Mouse (Mus musculus): Measurements from ENCODE around the gene Myo5c.

DNA sequence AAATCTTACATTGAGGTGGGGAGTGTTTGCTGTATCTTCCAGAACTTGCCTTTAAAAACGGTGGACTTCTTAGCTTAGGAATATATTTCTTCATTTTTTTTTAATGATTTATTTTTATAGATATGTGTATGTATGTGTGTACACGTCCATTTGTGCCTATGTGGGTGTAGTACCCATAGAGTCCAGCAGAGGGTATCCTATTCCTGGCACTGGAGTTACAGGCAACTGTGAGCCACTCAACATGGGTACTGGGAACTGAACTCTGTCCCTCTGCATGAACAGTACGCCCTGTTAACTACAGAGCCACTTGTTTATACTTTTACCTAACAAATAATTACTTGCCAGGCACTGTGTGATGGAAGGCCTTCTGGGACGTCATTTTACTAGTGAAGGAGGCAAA, 27.8 kb downstream of the Myo5c start:
- no peak for TF ChIP-seq CTCF (IDR thresholded peaks at IDR 0.05; ENCODE audit: extremely low read depth, insufficient read depth, insufficient read length, insufficient replicate concordance)
- no peak for TF ChIP-seq POLR2A (IDR thresholded peaks at IDR 0.05; ENCODE audit: low read depth, low read length)
